Mouse (Mus musculus): ENCODE measurements around the gene Spaca6. TPM values are rescaled to one million over a fixed set of nuclear protein-coding genes. Genes with fewer than 3 reads are reported as not detected.

The Spaca6 gene
- polyA plus RNA-seq, 1 experiment from 2014 or later, result 38.9 TPM

DNA sequence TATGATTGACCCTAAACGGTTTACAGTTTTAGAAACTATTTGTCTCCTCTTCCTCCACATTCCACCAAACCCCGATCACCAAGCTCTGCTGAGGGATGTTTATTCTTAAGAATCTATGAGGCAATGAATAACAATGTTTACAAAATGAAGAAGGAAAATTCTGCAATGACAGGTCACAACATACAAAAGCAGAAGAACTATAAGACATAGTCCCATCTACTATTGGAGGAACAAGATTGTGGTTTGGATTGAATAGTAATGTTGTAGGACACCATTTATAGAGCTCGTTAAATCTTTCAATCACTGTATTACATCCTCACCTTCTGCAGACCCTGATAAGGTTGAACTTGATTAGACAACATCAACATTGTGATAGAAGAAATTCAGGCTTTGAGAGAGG, 55.7 kb downstream of the Spaca6 start:
- no peaks in the 10 kb centered on the region for H3K4me1 ChIP-seq (ENCODE audit: insufficient read depth)
- ATAC-seq (ENCODE audit: insufficient read depth) (no peak), DNase-seq (no peak)
- H3K4me2 ChIP-seq, result no peak overlapping the region
- TF ChIP-seq CTCF (IDR thresholded peaks at IDR 0.05; ENCODE audit: low read depth), result no peak
- no peak overlapping the region for H3K9ac ChIP-seq
- 65% methylated on average over 3 of the region's 3 CpGs for WGBS
- no peaks in the 10 kb centered on the region for H3K9me3 ChIP-seq (ENCODE audit: low read depth, low read length)
- no peaks in the 10 kb centered on the region for H3K36me3 ChIP-seq (ENCODE audit: insufficient read depth)
- H3K27ac ChIP-seq (ENCODE audit: low read depth), result no peak overlapping the region
- no peak overlapping the region for H3K4me3 ChIP-seq (ENCODE audit: low read depth, low read length)
- H3K27me3 ChIP-seq (ENCODE audit: insufficient read depth, low read length), result no peaks in the 10 kb centered on the region

DNA sequence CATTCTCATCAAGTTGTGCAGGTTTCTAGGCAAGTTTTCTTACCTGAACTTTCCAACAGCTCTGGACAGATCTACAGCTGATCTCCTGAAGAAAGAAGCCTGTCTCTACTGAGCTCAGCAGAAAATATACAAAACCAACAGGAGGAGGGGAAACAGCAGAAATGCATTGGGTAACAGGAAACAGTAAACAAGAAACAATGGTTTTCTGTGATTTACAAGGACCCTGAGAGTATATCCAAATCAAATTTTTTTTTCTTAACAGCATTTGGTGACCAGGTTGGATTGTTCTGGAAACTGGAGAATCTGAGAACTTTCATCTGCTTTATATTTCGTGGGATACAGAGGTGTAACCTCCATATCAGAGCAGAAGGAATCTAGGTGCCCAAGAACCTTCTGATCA, 56.9 kb downstream of the Spaca6 start, which contains the start of gene Fpr1:
TSS of gene Fpr1 (minus strand) at position 101 of the 400 bp plus-strand sequence.
- Histone ChIP-seq H3K4me3 (ENCODE audit: low read depth, low read length) (no peak within 1 kb of the TSS), H3K9me3 (ENCODE audit: low read depth, low read length) (no peaks in the 10 kb centered on the region), H3K36me3 (ENCODE audit: insufficient read depth) (no peaks in the 10 kb centered on the region), H3K4me2 (no peak within 1 kb of the TSS), H3K4me1 (ENCODE audit: insufficient read depth) (no peaks in the 10 kb centered on the region), H3K27ac (ENCODE audit: low read depth) (no peak within 1 kb of the TSS), H3K27me3 (ENCODE audit: insufficient read depth, low read length) (no peaks in the 10 kb centered on the region), H3K9ac (no peak within 1 kb of the TSS)
- DNase-seq (no peak), ATAC-seq (ENCODE audit: insufficient read depth) (no peak)
- TF ChIP-seq CTCF (IDR thresholded peaks at IDR 0.05; ENCODE audit: low read depth), result no peak
- 48% methylated on average over 1 of the region's 1 CpGs for WGBS

DNA sequence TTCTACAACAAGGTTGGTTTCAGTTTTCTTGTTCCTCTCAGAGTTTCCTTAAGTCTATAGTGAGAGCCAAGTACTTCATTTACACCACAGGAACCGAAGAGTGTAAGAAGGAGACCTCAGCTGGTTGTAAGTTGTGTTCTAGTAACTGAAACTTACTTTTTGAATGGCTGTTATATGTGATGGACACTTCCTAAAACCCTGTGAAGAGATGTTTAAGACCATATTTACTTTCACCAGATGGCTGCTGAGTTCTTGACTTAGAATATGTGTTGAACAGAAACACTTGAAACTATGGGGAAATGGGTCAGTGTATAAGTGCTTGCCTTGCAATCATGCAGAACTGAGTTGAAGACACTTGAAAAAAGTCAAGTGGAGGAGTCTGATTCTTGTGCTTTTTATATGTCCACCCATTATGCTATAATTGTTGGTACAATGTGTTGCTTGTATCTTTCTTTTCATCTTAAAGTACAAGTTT, 60.9 kb downstream of the Spaca6 start, which contains the start of the genes Fpr2 and Fpr3:
TSS of gene Fpr2 (plus strand) at position 51 of the 475 bp plus-strand sequence.
TSS of gene Fpr3 (plus strand) at position 79 of the 475 bp plus-strand sequence.
- Histone ChIP-seq H3K4me3 (ENCODE audit: low read depth, low read length) (no peak within 1 kb of the TSS), H3K9ac (no peak within 1 kb of the TSS), H3K27me3 (ENCODE audit: insufficient read depth, low read length) (no peaks in the 10 kb centered on the region), H3K9me3 (ENCODE audit: low read depth, low read length) (no peaks in the 10 kb centered on the region), H3K4me1 (ENCODE audit: insufficient read depth) (no peaks in the 10 kb centered on the region), H3K4me2 (no peak within 1 kb of the TSS), H3K27ac (ENCODE audit: low read depth) (no peak within 1 kb of the TSS), H3K36me3 (ENCODE audit: insufficient read depth) (no peaks in the 10 kb centered on the region)
- no peak for ATAC-seq (ENCODE audit: insufficient read depth)
- TF ChIP-seq CTCF (IDR thresholded peaks at IDR 0.05; ENCODE audit: low read depth), result no peak
- WGBS, result 39% methylated on average over 1 of the region's 1 CpGs
- DNase-seq, result no peak

DNA sequence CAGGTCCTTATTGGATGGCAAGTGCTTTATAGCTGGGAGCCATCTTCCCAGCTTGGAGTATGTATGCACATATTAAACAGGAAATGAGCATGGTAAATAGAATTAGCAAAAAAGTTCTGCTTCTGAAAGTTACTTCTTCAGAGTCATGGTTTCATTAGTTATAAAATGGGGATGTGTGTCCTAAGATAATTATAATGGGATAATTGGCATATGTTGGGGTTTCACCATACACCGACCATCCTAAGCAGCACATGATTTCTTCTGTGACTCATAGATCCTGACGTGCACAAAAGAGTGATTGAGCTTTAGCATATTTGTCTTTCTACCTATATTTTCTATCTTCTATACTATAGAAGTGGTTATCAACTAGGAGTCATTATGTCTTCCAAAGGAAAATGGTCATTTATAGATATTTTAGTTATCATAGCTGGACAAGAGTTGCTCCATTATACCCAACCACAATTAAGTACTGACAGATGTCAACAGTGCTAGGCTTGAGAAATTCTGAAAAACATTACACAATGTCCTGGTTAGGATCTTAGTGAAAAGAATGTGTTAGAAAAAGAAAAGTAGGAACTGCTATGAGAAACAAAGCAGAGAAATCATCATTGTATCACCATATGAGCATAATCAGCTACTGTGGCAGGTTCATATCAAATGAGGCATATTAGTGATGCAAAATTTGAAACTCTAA, 62.9 kb downstream of the Spaca6 start:
- Histone ChIP-seq H3K27ac (ENCODE audit: low read depth) (no peak overlapping the region), H3K4me1 (ENCODE audit: insufficient read depth) (no peaks in the 10 kb centered on the region), H3K9me3 (ENCODE audit: low read depth, low read length) (no peaks in the 10 kb centered on the region), H3K9ac (no peak overlapping the region), H3K4me2 (no peak overlapping the region), H3K36me3 (ENCODE audit: insufficient read depth) (no peaks in the 10 kb centered on the region), H3K4me3 (ENCODE audit: low read depth, low read length) (no peak overlapping the region), H3K27me3 (ENCODE audit: insufficient read depth, low read length) (no peaks in the 10 kb centered on the region)
- DNase-seq, result no peak
- no peak for TF ChIP-seq CTCF (IDR thresholded peaks at IDR 0.05; ENCODE audit: low read depth)
- ATAC-seq (ENCODE audit: insufficient read depth), result no peak
- WGBS, result 82% methylated on average over 2 of the region's 2 CpGs

MicroRNA genes within 50 kb of the gene (microRNA counts, 519-probe panel; counts per million panel counts)
- microRNA mmu-let-7e, result 4,989 counts per million, percentile 95 among the panel's probes with 10 or more counts
- microRNA mmu-miR-125a-3p, result 3,306 counts per million, percentile 64 among the panel's probes with 10 or more counts
- 5,347 counts per million, percentile 98 among the panel's probes with 10 or more counts for microRNA mmu-miR-125a-5p
- microRNA mmu-miR-99b, result 4,471 counts per million, percentile 92 among the panel's probes with 10 or more counts

Small RNAs within 50 kb of the gene (microRNA-seq; reads per million reads assigned to microRNA genes)
- gene Gm25927 (ENCODE audit: borderline number of aligned reads), result not detected
- gene Mir125a (ENCODE audit: borderline number of aligned reads), result 3,820 reads per million, percentile 86 among the genes with 10 or more reads in this experiment
- gene Mir99b (ENCODE audit: borderline number of aligned reads), result 23,933 reads per million, percentile 97 among the genes with 10 or more reads in this experiment
- not detected for gene Mirlet7e (ENCODE audit: borderline number of aligned reads)

Other genes starting within 250 kb of the Spaca6 start
- gene Lnpep, start 202.1 kb upstream of the Spaca6 start, polyA plus RNA-seq (2014; fragmentation: Nextera tagmentation; extraction: Ambion mirVana), result 6.7 and 8.4 TPM in 2 replicates
- gene Vmn2r90, start 123.4 kb upstream of the Spaca6 start, polyA plus RNA-seq (2014; fragmentation: Nextera tagmentation; extraction: Ambion mirVana), result not detected in 2 replicates
- gene Has1, start 28.0 kb downstream of the Spaca6 start, polyA plus RNA-seq (2014; fragmentation: Nextera tagmentation; extraction: Ambion mirVana), result 2.1 and 2.2 TPM in 2 replicates
- 0.13 and 0.46 TPM in 2 replicates for gene Fpr1, start 56.8 kb downstream of the Spaca6 start, polyA plus RNA-seq (2014; fragmentation: Nextera tagmentation; extraction: Ambion mirVana)
- gene Fpr2, start 60.7 kb downstream of the Spaca6 start, polyA plus RNA-seq (2014; fragmentation: Nextera tagmentation; extraction: Ambion mirVana), result 0.17 and 1.1 TPM in 2 replicates
- not detected in 2 replicates for gene Fpr3, start 60.7 kb downstream of the Spaca6 start, polyA plus RNA-seq (2014; fragmentation: Nextera tagmentation; extraction: Ambion mirVana)
- gene Fpr-rs4, start 194.6 kb downstream of the Spaca6 start, polyA plus RNA-seq (2014; fragmentation: Nextera tagmentation; extraction: Ambion mirVana), result not detected in 2 replicates
- not detected in 2 replicates for gene Vmn2r124, start 222.3 kb downstream of the Spaca6 start, polyA plus RNA-seq (2014; fragmentation: Nextera tagmentation; extraction: Ambion mirVana)